Mouse (Mus musculus) olfactory bulb, adult 2 months (tissue): ENCODE results near the gene Erich4.

Experiments used
- CTCF ChIP-seq: fragments of 200-500 bp; IDR thresholded peaks from 2 replicates; pipeline ENCODE4 v1.5.1; 2012; ENCODE audit warnings: low read depth, mild to moderate bottlenecking, low read length, moderate library complexity; ENCODE audit not compliant: insufficient read depth
- POLR2A ChIP-seq: fragments of 200-500 bp; IDR thresholded peaks from 2 replicates; pipeline ENCODE4 v1.6.1; 2012; ENCODE audit warnings: mild to moderate bottlenecking, low read depth, low read length, moderate library complexity; ENCODE audit not compliant: insufficient read depth

GRCm38 (mm10) chr7:25599663-25600062, 16.0 kb downstream of the Erich4 start:
- TF ChIP-seq CTCF (no peak), POLR2A (no peak)
